9 mouse cellular contexts compared by ENCODE assay signal in genomic region chr5:113014808-113015235, GRCm38 (mm10). TPM values are rescaled to one million over a fixed set of nuclear protein-coding genes. Genes with fewer than 3 reads are reported as not detected.
DNase-seq lines count a peak whose midpoint lies in the region; ATAC-seq and TF ChIP-seq lines count a peak whose summit lies in the region.
"Had no signal": no experiment of that assay in that cellular context is flagged by ENCODE, and none has a peak within 500 bp of the region (broad histone marks: within the 10 kb centered on the region; RNA-seq: fewer than 3 reads in every experiment).

No protein-coding gene starts in this region.

- TF ChIP-seq POLR2A in liver, adult 2 months (IDR thresholded peaks at IDR 0.05; ENCODE audit: extremely low read depth, insufficient read depth, low read length) = no peak
- TF ChIP-seq POLR2A in kidney, adult 2 months (IDR thresholded peaks at IDR 0.05; ENCODE audit: low read depth, low read length) = no peak
- TF ChIP-seq POLR2A in lung, adult 2 months (IDR thresholded peaks at IDR 0.05; ENCODE audit: borderline replicate concordance, extremely low read depth, low read depth, low read length) = no peak

- H3K36me3 ChIP-seq in liver, adult 2 months (ENCODE audit: control insufficient read depth, insufficient read depth, low read length) = no peaks in the 10 kb centered on the region
- no peaks in the 10 kb centered on the region for H3K36me3 ChIP-seq in kidney, adult 2 months (ENCODE audit: control insufficient read depth, insufficient read depth, low read length)

- peak; percentile 21 for DNase-seq in liver, adult 2 months (ENCODE audit: extremely low read depth, low read depth, low spot score)
- no peak for DNase-seq in liver
- DNase-seq in cerebellum, postnatal 14 days = peak; percentile 75 to 80
- DNase-seq in gastrocnemius, postnatal 14 days = peak; percentile 55
- peak; percentile 45 for DNase-seq in kidney, adult 2 months
- peak; percentile 80 for DNase-seq in lung, adult 2 months
- DNase-seq in retina, embryonic 14.5 days (ENCODE audit: low spot score) = peak; percentile 34

- ATAC-seq in monocyte, adult 5-6 weeks (replicated peaks; ENCODE audit: insufficient number of reproducible peaks, low FRiP score, low TSS enrichment, poor library complexity, severe bottlenecking) = no peak

- under 1% methylated on average over 13 of the region's 14 CpGs for WGBS in liver, adult 2 months
- WGBS in kidney, adult 2 months = 2% methylated on average over 14 of the region's 14 CpGs
- WGBS in lung, adult 2 months = 3% methylated on average over 14 of the region's 14 CpGs

- peak overlapping the region; percentile 81 for H3K4me3 ChIP-seq in liver, adult 2 months (ENCODE audit: insufficient read depth, low read depth, low read length)
- H3K4me3 ChIP-seq in kidney, adult 2 months (ENCODE audit: insufficient read depth, low read depth, low read length) = peak overlapping the region; percentile 56
- H3K4me3 ChIP-seq in lung, adult 2 months (replicated peaks; ENCODE audit: extremely low read depth, low read depth, low read length) = peak overlapping the region; percentile 50

- H3K79me2 ChIP-seq in liver, adult 2 months (ENCODE audit: control insufficient read depth, insufficient read depth, low read length) = peaks cover 3% of the 10 kb centered on the region; the same call in 1 of the 2 replicates

- H3K9ac ChIP-seq in liver, adult 2 months (ENCODE audit: low read depth, low read length) = peak overlapping the region; percentile 89

- peaks cover 11% of the 10 kb centered on the region for H3K4me1 ChIP-seq in liver, adult 2 months (ENCODE audit: control insufficient read depth, insufficient read depth, low read length)
- H3K4me1 ChIP-seq in kidney, adult 2 months (ENCODE audit: control insufficient read depth, insufficient read depth, low read length) = no peaks in the 10 kb centered on the region
- peaks cover 3% of the 10 kb centered on the region; the same call in 1 of the 2 replicates for H3K4me1 ChIP-seq in lung, adult 2 months (ENCODE audit: control insufficient read depth, insufficient read depth, low read length)

- TF ChIP-seq CTCF in liver, adult 2 months (IDR thresholded peaks at IDR 0.05; ENCODE audit: low read depth, low read length) = no peak
- TF ChIP-seq CTCF in kidney, adult 2 months (conservative IDR thresholded peaks at IDR 0.05; ENCODE audit: insufficient read depth, insufficient read length, low read depth, low read length) = no peak
- no peak for TF ChIP-seq CTCF in lung, adult 2 months (IDR thresholded peaks at IDR 0.05; ENCODE audit: insufficient read depth, low read length)

- intact Hi-C loops in gastrocnemius, postnatal 14 days (cut with DNase I; ENCODE audit: low total_unique reads) = loop anchor here (5.0 kb wide), 1 partner anchor 38 kb away; no protein-coding TSS in a partner anchor

- H3K27ac ChIP-seq in liver, adult 2 months (replicated peaks; ENCODE audit: insufficient read depth, low read depth, low read length) = no peak overlapping the region
- H3K27ac ChIP-seq in kidney, adult 2 months (ENCODE audit: insufficient read depth, low read depth, low read length) = no peak overlapping the region

- H3K27me3 ChIP-seq in liver, adult 2 months (ENCODE audit: control insufficient read depth, insufficient read depth, low read length) = no peaks in the 10 kb centered on the region
- H3K27me3 ChIP-seq in kidney, adult 2 months (replicated peaks; ENCODE audit: control insufficient read depth, insufficient read depth, low read length) = no peaks in the 10 kb centered on the region

RNA-seq across cellular contexts. Expression of gene Grk3, which starts 0.8 kb away (rescaled TPM):
- total RNA-seq in liver, adult 2 months (2014; rRNA removed) = 4.0 and 4.1 TPM in 2 replicates
- 0.93 and 2.3 TPM in 2 replicates for polyA plus RNA-seq in liver, adult 2 months (2012; rRNA removed)
- 1 to 10 TPM; 3.7 to 4.1 TPM for total RNA-seq in gastrocnemius, postnatal 14 days (2021)
- 5.2 and 5.9 TPM in 2 replicates for polyA plus RNA-seq in kidney, adult 2 months (2012; rRNA removed)
- polyA plus RNA-seq in lung, adult 2 months (2012; rRNA removed) = 20.2 and 33.0 TPM in 2 replicates
- total RNA-seq in monocyte, adult 5-6 weeks (2017) = 295 to 342 TPM (median 339 TPM) in 3 replicates

RNA-seq across cellular contexts. Expression of gene Crybb2, which starts 55.1 kb away (rescaled TPM):
- not detected in 2 replicates for total RNA-seq in liver, adult 2 months (2014; rRNA removed)
- polyA plus RNA-seq in liver, adult 2 months (2012; rRNA removed) = not detected in 2 replicates
- total RNA-seq in gastrocnemius, postnatal 14 days (2021) = not detected
- not detected in 2 replicates for polyA plus RNA-seq in kidney, adult 2 months (2012; rRNA removed)
- polyA plus RNA-seq in lung, adult 2 months (2012; rRNA removed) = not detected in 2 replicates
- total RNA-seq in monocyte, adult 5-6 weeks (2017) = not detected in 3 replicates
- total RNA-seq: layer of hippocampus, adult 8-10 months had no signal

Comparison
In these comparisons a context has a peak if more than half of its experiments do, and no peak if none do; other contexts are left out.
1. RNA of gene Grk3, which starts 0.8 kb away (total RNA-seq): 295 to 342 TPM in monocyte, adult 5-6 weeks; 3.7 to 4.1 TPM in gastrocnemius, postnatal 14 days and 4.0 to 4.1 TPM in liver, adult 2 months; every median in the first group is over 10 times any median in the second.
2. Peak in every context shown above with its lines, with median percentiles within 50 percentile points of each other: H3K4me3 ChIP-seq.